Mouse (Mus musculus) c-Kit-positive CD71-positive TER-119-positive erythroid progenitor cells, embryonic 14.5 days (primary cell): ENCODE results near the gene Rcbtb2.

Experiments used
- DNase-seq: peaks from one replicate; pipeline ENCODE4 v3.0.0-alpha.2; 2013; ENCODE audit warnings: low spot score

The Rcbtb2 gene

DNA sequence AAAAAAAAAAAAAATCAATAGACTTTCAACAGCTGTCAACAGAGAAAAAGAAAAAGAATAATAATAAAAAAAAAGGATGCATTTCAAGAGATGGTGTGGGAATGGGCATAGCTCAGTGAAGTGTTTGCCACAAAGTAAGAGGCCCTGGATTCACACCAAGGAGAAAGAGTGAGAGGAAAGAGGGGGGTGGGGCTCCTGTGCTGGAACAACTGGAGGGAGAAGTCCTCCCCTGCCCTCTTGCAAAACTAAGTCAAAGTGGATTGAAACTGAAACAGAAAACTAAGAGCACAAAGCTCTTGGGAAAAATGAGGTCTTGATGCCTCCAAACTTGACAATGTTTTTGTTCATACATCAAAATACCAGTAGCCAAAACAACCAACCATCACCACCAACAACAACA is 86.4 kb downstream of the Rcbtb2 start:
- DNase-seq: no peak

DNA sequence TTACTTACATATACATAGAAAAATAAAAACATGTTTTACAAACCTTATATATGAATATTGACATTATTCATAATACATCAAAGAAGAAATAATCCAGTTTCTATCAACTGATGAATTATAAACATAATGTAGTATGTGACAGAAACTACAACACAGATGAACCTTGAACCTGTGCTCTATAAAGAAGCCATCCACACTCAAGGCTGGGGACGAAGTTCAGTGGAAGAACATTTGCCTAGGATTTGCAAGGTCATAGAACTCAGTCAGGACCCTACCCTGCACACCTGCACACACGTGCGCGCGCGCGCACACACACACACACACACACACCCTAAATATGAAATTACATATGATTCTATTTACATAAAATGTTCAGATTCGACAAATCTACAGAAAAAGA is 87.4 kb downstream of the Rcbtb2 start:
- no peak for DNase-seq

DNA sequence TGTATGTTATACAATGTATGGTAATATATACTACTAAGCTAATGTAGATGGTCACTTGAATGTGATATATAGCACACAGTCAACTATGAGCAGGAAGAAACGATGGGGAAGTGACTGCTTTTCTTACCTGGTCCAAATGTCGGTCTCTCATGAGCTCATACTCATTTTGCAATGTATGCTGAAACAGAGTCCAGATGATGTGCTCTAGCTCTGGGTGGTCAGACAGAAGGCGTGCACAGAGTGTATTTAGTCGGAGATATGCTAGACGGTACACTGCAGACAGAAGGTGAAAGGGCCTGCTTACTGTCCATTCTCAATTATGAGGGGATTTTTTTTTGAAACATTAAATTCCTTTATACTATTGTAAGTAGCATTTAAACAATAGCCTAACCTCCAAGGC is 88.6 kb downstream of the Rcbtb2 start:
- no peak for DNase-seq

DNA sequence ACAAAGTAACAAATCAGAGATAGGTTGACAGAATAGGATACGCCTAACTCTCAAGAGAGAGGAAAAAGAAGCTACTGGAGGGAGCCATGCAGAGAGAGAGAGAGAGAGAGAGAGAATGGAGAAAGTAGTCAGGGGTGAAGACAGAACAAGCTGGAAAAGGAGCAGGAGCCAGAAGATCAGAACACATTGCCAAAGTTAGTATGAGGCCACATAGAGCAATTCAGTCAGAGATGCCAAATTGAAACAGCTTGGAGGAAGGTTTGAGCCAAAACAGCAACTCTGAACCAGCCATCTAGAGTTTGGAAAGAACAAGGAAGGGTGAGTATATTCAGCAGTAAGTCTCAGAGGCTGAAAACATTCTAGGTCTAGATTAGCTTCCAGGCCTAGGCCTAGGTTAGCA is 94.2 kb downstream of the Rcbtb2 start:
- no peak for DNase-seq

DNA sequence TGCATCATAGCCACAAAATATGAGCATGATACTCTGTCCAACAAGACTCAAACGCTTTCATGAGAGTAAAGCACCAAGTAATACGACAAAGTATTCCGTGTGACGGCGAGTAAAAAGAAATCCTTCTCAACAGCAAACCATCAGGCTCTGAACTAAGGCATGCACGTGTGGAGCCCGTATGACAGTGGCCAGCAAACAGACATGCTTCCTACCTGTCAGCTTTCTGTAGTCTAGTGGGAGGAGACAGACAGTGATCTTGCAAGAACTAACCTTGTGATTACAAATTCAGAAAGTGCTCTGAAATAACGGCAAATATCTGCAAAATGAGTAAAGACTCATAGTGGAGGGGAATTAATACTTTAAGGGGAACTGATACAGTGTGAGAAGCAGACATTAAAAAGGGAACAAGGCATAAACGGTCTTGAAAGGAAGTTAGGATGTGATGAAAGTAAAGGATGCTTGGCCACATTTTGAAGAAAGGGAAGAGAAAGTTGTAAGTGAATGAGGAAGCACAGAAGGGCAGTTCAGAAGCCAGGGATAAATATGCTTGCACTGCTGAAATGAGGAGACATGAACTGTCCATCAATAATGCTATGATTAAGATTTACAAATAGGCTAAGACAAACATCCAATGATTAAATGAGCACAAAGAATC is 99.6 kb downstream of the Rcbtb2 start:
- no peak for DNase-seq

DNA sequence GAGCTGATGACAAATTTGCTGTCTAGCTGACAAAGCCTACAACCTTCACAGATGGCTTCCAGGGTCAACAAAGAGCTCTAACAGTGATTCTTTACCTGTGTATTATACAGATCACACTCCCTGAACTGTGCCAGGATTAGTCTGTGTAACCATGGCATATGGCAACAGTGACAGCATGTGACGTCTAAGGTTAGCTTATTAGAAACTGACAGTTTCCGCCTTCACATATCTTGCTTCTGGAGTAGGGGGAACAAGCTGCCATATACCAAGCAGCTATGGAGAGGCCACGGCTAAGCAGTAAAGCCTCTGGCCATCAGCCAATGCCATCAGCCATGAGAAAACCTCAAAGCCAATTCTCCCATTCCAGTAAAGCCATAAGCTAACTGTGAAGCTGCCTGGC is 103.5 kb downstream of the Rcbtb2 start:
- no peak for DNase-seq

DNA sequence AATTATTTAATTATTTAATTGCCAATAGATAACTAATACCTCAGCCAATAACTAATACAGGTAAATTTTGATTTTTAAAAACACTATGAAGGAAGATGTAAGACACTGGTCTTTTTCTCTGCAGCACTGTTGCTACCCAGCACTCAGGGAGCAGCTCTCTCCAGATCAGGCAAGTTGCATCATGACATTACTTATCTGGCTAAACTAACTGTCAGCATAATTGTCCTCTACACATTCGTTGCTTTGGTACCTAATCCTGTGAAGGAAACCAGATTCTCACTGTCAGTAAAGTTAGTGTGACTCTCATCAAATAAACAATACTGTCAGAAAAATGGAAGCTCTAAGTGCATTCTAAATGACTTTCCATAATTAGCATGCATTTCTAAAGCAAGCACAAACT is 104.0 kb downstream of the Rcbtb2 start:
- DNase-seq: no peak

DNA sequence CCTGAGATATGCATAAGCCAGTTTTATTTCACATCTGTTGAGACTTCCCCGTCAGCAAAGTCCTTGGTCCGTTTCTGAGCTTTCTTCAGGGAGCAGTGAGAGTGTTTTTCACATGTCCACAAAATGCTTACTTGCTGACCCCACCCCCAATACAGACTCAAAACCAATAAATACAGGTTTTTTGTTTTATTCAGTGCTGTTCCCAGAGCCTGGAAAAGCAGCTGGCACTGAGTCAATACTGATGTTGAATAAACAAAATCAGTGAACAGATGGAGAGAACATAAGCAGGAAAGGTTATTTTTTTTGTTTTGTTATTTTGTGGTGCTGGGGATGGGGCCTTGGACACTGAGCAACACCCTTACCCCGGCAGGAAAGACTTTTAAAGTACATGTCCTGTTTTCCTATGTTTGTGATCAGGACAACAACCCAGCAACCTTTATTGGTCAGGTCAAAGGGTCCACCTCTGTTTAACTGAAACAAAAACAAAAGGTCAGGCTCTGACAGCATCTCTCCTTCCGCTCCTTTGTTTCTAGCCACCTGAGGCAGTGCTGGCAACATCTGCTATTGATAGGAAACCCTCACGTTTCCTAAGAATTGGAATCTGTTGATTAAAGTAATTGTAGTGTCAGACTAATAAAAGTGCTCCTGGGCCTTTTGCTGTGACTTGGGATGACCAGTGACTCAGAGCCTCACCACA is 108.6 kb downstream of the Rcbtb2 start:
- DNase-seq: no peak

DNA sequence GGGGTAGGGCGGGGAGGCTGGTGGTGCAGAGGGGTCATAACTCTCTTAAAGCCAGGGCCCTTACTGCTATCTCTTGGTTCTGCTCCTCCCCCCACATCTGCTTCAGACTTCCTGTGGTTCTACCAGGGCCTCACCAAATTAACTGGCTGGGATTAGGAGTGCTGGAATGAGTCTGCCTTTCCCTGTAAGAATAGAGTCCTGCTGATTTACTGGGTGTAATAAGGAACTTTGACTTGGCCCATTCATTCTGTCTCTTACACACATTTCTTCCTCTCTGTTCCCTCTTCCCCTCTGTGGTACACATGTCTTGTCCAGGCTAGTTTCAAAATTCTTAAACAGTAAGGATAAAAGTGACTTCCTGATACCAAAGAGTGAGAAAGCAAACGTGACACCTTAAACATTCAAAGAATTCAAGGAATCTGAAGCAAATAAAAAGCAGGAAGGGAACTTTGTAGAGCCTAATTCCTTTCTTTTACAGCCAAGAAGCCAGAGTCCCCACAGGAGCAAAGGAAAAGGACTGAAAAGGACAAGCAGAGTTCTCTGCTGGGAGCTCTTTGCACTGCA is 111.7 kb downstream of the Rcbtb2 start:
- DNase-seq: peak; percentile 22

DNA sequence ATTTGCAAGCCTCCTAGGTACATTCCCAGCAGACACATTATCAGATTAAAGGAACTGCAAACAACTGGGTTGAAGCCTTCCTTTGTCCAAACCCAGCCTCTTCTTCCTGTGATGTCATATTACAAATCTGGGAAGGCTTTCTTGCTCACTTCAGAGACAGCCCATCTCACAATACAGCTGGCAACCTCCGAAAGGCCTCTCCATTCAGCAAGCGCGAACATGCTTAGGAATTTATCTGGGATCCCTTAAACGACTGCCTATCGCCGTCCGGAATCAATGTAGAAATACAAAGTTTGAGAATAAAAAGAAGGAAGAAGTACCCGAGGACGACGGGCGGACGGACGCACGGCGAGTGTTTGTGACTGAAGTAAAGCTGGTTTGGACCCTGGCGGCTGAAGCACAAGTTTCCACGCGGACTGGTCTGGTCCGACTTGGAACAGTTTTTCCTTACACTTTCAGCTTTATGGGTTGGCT is 115.0 kb downstream of the Rcbtb2 start, which contains the start of gene Lpar6:
Gene Lpar6 (plus strand): TSS at position 48 of the 474 bp plus-strand sequence.
- no peak for DNase-seq

DNA sequence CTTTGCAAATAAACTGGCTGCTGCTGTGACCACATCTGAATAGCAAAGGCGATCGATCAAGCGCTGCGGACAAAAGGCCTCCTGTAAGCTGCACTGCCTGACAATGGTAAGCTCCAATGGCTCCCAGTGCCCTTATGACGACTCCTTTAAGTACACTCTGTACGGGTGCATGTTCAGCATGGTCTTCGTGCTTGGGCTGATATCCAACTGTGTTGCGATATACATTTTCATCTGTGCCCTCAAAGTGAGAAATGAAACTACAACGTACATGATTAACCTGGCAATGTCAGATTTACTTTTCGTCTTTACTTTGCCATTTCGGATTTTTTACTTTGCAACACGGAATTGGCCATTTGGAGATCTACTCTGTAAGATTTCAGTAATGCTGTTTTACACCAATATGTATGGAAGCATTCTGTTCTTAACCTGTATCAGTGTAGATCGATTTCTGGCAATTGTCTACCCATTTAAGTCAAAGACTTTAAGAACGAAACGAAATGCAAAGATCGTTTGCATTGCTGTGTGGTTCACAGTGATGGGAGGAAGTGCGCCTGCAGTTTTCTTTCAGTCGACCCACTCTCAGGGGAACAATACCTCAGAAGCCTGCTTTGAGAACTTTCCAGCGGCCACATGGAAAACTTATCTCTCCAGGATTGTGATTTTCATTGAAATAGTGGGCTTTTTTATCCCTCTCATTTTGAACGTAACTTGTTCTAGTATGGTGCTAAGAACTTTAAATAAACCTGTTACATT is 115.8 kb downstream of the Rcbtb2 start:
- DNase-seq: peak; percentile 28

DNA sequence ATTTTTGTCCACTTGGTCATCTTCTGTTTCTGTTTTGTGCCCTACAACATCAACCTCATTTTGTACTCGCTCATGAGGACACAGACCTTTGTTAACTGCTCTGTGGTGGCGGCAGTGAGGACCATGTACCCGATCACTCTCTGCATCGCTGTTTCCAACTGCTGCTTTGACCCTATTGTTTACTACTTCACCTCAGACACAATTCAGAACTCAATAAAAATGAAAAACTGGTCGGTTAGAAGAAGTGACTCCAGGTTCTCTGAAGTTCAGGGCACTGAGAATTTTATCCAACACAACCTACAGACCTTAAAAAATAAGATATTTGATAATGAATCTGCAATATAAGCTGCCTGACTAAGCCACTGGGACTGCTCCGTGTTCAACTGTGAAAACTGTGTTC is 116.5 kb downstream of the Rcbtb2 start:
- peak; percentile 12 for DNase-seq

DNA sequence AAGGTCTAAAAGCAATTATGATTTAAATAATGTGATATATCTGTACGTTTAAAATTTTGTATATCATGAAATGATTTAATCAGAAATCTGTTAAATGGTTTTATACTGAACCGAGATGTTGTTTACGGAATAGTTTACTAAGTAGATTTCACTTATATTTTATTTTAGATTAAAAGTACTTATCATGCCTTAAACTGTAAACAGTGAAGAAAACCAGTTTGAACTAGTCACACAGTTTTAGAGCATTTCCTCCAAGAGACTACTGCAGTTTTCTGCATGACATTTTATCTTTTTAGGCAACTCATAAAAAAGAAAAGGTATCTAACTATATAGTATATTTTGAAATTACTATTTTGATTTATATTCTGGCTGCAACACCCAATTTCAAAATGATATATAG is 117.0 kb downstream of the Rcbtb2 start:
- DNase-seq: no peak

DNA sequence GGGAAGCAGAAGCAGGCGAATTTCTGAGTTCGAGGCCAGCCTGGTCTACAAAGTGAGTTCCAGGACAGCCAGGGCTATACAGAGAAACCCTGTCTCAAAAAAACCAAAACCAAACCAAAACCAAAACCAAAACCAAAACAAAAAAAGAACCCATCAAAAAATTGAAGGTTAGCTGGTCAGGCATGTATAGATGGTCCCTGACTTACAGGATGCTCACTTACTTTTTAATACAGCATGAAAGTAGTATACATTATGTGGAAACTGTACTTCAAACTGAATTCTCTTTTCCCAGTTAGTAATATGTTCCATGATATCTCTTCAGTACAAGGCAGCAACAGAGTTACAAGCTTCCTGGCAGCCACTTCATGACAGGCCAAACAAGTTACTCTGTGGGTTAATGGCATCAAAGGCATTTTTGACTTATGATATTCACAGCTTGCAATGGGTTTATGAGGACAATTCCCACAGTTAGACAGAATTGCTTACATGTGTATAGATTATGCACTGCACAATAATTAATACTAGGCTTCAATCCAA is 121.3 kb downstream of the Rcbtb2 start:
- DNase-seq: no peak

DNA sequence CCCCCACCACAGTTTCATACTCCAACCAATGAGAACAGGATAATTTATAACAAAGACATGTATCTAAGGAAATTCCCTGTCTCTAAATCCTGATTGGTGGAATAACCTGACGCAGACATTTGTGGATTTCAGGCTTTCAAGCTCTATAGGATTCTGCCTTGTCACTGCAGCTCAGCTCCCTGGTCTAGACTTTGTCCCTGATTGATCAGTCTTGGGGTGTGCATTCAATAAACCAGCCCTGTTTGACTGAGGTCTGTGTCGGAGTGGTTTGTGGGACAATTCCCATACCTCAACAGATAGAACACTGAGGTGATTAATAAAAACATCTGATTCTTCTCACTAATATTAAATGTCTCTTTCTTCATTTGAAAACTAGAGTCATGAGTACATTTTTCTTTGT is 127.2 kb downstream of the Rcbtb2 start:
- DNase-seq: no peak

DNA sequence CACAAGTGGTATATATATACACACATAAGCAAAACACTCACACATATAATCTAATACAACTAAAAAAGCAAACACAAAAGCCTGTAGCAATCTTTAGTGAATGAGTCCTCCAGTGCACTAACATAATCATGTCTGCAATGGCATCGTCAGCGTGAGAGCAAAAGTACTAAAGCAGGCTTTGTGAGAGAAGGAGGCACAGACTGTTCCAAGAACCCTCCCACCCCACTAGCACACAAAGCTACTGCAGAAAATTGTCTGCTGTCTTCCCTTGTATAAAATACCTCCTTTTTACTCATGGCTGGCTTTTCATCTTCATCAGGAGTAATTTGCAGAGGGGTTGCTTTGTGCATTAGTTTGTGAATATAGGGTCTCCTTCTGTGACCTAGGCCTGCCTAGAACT is 129.4 kb downstream of the Rcbtb2 start:
- no peak for DNase-seq

DNA sequence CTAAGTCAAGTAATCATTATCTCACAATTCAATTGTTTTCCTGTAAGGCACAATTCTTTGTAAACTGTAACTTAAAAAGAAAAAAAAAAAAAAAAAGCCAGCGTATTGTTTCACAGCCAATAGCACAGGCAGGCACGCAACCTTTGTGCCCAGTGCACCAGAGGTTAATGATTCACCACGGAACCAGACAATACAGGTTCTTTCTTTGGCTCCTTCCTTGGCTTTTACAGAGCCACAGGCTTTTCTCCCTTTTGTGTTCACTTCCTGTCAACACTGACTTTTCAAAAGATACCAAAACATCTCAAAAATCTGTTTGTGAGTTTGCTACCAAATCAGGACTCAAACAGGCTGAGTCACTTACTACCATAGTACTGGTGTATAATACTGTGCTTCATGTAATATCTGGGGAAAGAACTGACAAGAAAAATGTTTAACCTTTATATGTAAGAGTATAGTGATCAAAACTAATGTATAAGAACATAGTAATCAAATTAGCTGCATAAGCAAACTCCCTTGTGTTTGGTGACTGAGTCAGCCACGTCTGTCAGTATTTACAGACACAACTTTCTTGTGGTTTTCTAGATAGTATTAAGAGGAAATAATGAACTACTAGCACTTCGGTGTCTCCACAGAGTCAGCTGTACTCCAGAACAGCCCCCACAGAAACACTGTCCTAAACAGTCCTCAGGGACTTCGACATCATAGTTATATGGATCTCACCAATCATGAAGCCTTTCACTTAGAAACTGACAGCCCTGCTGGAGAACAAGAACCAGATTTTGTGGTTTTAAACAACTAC is 130.8 kb downstream of the Rcbtb2 start:
- no peak for DNase-seq

DNA sequence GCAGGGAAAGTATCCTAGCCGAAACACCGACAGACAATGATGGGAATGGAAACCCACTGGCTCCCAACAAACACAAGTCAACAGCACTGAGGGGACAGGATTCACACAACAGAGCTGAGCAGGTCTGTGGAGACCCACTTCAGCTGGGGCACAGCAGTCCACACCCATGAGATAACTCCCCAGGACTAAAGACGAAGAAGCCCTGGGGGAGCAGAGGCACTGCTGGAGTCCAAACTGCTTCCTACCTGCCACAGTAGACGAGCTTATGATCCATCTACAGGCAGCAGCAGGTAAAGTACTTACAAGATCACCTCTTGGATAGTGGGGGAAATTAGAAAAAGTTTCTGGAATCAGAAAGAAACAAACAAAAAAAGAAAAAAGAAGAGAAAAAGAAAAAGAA is 131.6 kb downstream of the Rcbtb2 start:
- DNase-seq: no peak

DNA sequence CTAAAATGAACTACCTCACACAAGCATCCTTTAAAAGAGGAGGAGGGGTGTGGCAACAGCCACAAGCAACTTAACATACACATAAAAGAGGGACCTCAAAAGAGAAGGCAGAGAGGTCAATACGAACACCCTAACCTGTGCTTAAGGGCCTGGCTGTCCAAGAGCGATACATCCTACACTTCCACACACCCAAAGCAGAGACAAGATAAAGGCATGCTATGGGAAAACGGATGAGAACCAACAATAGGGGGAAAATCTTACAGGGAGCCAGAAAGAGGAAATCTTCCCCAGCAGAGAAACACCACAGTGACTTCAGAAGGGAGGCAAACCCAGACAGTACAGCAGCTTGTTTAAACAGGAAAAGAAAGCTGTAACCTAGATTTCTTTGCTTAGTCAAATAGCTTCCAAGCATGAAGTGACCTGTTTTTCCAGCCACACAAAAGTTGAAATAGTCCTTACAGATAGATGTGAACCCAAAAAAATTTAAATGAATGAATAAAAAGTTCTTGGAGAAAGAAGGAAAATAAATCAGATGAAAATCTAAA is 132.7 kb downstream of the Rcbtb2 start:
- no peak for DNase-seq

DNA sequence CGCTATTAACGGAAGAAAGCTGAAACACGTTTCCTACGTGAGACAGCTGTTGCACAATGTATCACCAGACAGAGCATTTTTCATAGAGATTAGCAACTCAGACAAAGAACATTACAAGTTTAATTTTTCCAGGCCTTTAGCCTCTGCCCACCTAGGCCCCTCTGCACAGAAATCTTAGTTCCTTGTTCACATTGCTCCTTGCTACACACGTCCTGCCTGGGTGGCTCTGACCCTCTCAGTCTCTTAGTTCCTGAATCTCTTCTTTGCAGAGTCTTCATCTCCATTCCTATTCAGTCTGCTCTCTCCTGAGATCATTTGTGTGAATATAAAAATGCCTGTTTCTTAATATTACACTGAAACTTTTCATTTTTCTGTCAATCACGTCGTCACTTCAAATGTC is 134.5 kb downstream of the Rcbtb2 start:
- DNase-seq: no peak
